Mouse (Mus musculus) stomach, postnatal 0 days (tissue): ENCODE results near the gene Aqp3. TPM values are rescaled to one million over a fixed set of nuclear protein-coding genes. Genes with fewer than 3 reads are reported as not detected.
A peak's percentile ranks its signal among the peaks of the same experiment; 100 is the strongest.

Source experiments
- ATAC-seq: fragments of 200-750 bp; cut with Nextera tagmentation; 2 replicates; pipeline ENCODE4 v1.8.0; 2017; ENCODE audit not compliant: low FRiP score, low TSS enrichment
- DNase-seq: peaks from one replicate; pipeline ENCODE4 v3.0.0-alpha.2; 2016; ENCODE audit warnings: low spot score
- H3K27ac ChIP-seq: fragments of 300-500 bp; sonication (generic); replicated peaks from 2 replicates; pipeline ENCODE4 v1.5.1; 2014; ENCODE audit warnings: mild to moderate bottlenecking, control low read depth
- H3K27me3 ChIP-seq: fragments of 300-500 bp; sonication (generic); 2 replicates; pipeline ENCODE4 v1.6.1; 2014; ENCODE audit warnings: low read length; ENCODE audit not compliant: control insufficient read depth, insufficient read depth
- H3K36me3 ChIP-seq: fragments of 300-500 bp; sonication (generic); 2 replicates; pipeline ENCODE4 v1.6.1; 2014; ENCODE audit warnings: low read length, mixed read lengths; ENCODE audit not compliant: control insufficient read depth, insufficient read depth
- H3K4me1 ChIP-seq: fragments of 300-500 bp; sonication (generic); replicated peaks from 2 replicates; pipeline ENCODE4 v1.6.1; 2014; ENCODE audit warnings: antibody characterized with exemption; ENCODE audit not compliant: control insufficient read depth, insufficient read depth
- H3K4me2 ChIP-seq: fragments of 300-500 bp; sonication (generic); replicated peaks from 2 replicates; pipeline ENCODE4 v1.6.1; 2014; ENCODE audit warnings: low read depth, mild to moderate bottlenecking, control low read depth, moderate library complexity
- H3K4me3 ChIP-seq: fragments of 300-500 bp; sonication (generic); 2 replicates; pipeline ENCODE4 v1.5.1; 2014; ENCODE audit warnings: low read depth, low read length, control low read depth
- H3K9ac ChIP-seq: fragments of 300-500 bp; sonication (generic); 2 replicates; pipeline ENCODE4 v1.6.1; 2014; ENCODE audit warnings: mild to moderate bottlenecking, low read length, control low read depth, mixed read lengths
- H3K9me3 ChIP-seq: fragments of 300-500 bp; sonication (generic); 2 replicates; pipeline ENCODE4 v1.6.1; 2016; ENCODE audit warnings: low read length; ENCODE audit not compliant: control insufficient read depth
- CTCF ChIP-seq: IDR thresholded peaks from 2 replicates; pipeline ENCODE4 v1.5.1; 2016; ENCODE audit warnings: antibody characterized with exemption, low read depth, mild to moderate bottlenecking, moderate library complexity
- EP300 ChIP-seq: optimal IDR thresholded peaks from 2 replicates; pipeline ENCODE3; 2016; ENCODE audit warnings: antibody characterized with exemption
- WGBS: fragments of 180-500 bp; shearing (Covaris S2); extraction: QIAGEN DNeasy Blood & Tissue Kit; methylation state at CpG from one replicate; pipeline ENCODE4 v1.1.7; 2014; 5-methylcytosine and 5-hydroxymethylcytosine counted together
- polyA plus RNA-seq: library from polyadenylated mRNA; unstranded; fragments of >200 nt; fragmentation: Nextera tagmentation; extraction: Ambion mirVana; gene quantifications from 2 replicates; pipeline ENCODE4 v1.2.1, GENCODE M21; 2015

The Aqp3 gene
- polyA plus RNA-seq, 1 experiment from 2014 or later, result 227 TPM

- TF ChIP-seq EP300 (no peak), CTCF (peak; percentile 39)
- Histone ChIP-seq H3K4me3 (no peak overlapping the region), H3K9me3 (no peaks in the 10 kb centered on the region), H3K9ac (no peak overlapping the region), H3K27ac (no peak overlapping the region), H3K27me3 (no peaks in the 10 kb centered on the region), H3K4me1 (peaks cover 3% of the 10 kb centered on the region; the same call in 1 of the 2 replicates), H3K4me2 (no peak overlapping the region), H3K36me3 (no peaks in the 10 kb centered on the region)
- DNase-seq (no peak), ATAC-seq (no peak)
- WGBS, result 81% methylated on average over 7 of the region's 7 CpGs
These were observed 46.2 kb downstream of the Aqp3 start for GRCm38 (mm10) chr4:41051781-41052180.

- DNase-seq, result peak; percentile 87
- 0 out of 2 replicates have a peak overlapping the region, but pooled peaks have one; percentile 40 for H3K27ac ChIP-seq
- no peak overlapping the region; the same call in 1 of the 2 replicates for H3K4me2 ChIP-seq
- H3K36me3 ChIP-seq, result no peaks in the 10 kb centered on the region
- peak; percentile 92 for TF ChIP-seq CTCF
- TF ChIP-seq EP300, result no peak
- H3K4me1 ChIP-seq, result peaks cover 3% of the 10 kb centered on the region; the same call in 1 of the 2 replicates
- H3K9me3 ChIP-seq, result no peaks in the 10 kb centered on the region
- H3K9ac ChIP-seq, result no peak overlapping the region
- WGBS, result 30% methylated on average over 16 of the region's 16 CpGs
- H3K27me3 ChIP-seq, result no peaks in the 10 kb centered on the region
- H3K4me3 ChIP-seq, result no peak overlapping the region
- ATAC-seq, result peak; percentile 53; the same call in 1 of the 2 replicates
These were observed 47.0 kb downstream of the Aqp3 start for GRCm38 (mm10) chr4:41050726-41051675.

- no peak overlapping the region for H3K4me3 ChIP-seq
- 45% methylated on average over 2 of the region's 2 CpGs for WGBS
- TF ChIP-seq EP300 (no peak), CTCF (no peak)
These were observed 49.1 kb downstream of the Aqp3 start for GRCm38 (mm10) chr4:41048926-41049325.

GRCm38 (mm10) chr4:41047524-41048271, 50.3 kb downstream of the Aqp3 start, which contains the start of gene Aqp7:
Gene Aqp7 (minus strand): TSS chr4:41048139.
- TF ChIP-seq EP300 (no peak), CTCF (no peak)
- H3K4me1 ChIP-seq, result no peaks in the 10 kb centered on the region; the same call in 1 of the 2 replicates
- no peak for ATAC-seq
- H3K9ac ChIP-seq, result no peak within 1 kb of the TSS
- no peak within 1 kb of the TSS for H3K27ac ChIP-seq
- no peak within 1 kb of the TSS for H3K4me2 ChIP-seq
- no peaks in the 10 kb centered on the region for H3K36me3 ChIP-seq
- 45% methylated on average over 9 of the region's 9 CpGs for WGBS
- H3K9me3 ChIP-seq, result no peaks in the 10 kb centered on the region
- H3K4me3 ChIP-seq, result no peak within 1 kb of the TSS
- DNase-seq, result no peak
- no peaks in the 10 kb centered on the region for H3K27me3 ChIP-seq

More at GRCm38 (mm10) chr4:41048926-41049325, 49.1 kb downstream of the Aqp3 start:
- Histone ChIP-seq H3K9ac (no peak overlapping the region), H3K36me3 (no peaks in the 10 kb centered on the region), H3K9me3 (no peaks in the 10 kb centered on the region), H3K27me3 (no peaks in the 10 kb centered on the region), H3K4me1 (no peaks in the 10 kb centered on the region; the same call in 1 of the 2 replicates), H3K4me2 (no peak overlapping the region), H3K27ac (no peak overlapping the region)
- no peak for DNase-seq
- 0 out of 2 replicates have a peak, but pooled peaks have one; percentile 45 for ATAC-seq

- TF ChIP-seq EP300 (no peak), CTCF (no peak)
These were observed 51.7 kb downstream of the Aqp3 start for GRCm38 (mm10) chr4:41046254-41046795.

More at GRCm38 (mm10) chr4:41046254-41046795, 51.7 kb downstream of the Aqp3 start:
- Histone ChIP-seq H3K27me3 (no peaks in the 10 kb centered on the region), H3K4me2 (no peak overlapping the region), H3K4me3 (no peak overlapping the region), H3K9ac (no peak overlapping the region), H3K36me3 (no peaks in the 10 kb centered on the region), H3K9me3 (no peaks in the 10 kb centered on the region), H3K27ac (no peak overlapping the region), H3K4me1 (no peaks in the 10 kb centered on the region; the same call in 1 of the 2 replicates)
- ATAC-seq (no peak), DNase-seq (no peak)
- 74% methylated on average over 13 of the region's 13 CpGs for WGBS
